Mouse (Mus musculus) bone marrow macrophage, adult 2 months (primary cell): ENCODE results near the gene Errfi1.

Experiments used
- CTCF ChIP-seq: IDR thresholded peaks from 2 replicates; pipeline ENCODE4 v1.5.1; 2012; ENCODE audit warnings: low read depth, mild to moderate bottlenecking, low read length, moderate library complexity
- POLR2A ChIP-seq: IDR thresholded peaks from 2 replicates; pipeline ENCODE4 v1.6.1; 2012; ENCODE audit warnings: mild to moderate bottlenecking, low read depth, low read length, borderline replicate concordance

DNA sequence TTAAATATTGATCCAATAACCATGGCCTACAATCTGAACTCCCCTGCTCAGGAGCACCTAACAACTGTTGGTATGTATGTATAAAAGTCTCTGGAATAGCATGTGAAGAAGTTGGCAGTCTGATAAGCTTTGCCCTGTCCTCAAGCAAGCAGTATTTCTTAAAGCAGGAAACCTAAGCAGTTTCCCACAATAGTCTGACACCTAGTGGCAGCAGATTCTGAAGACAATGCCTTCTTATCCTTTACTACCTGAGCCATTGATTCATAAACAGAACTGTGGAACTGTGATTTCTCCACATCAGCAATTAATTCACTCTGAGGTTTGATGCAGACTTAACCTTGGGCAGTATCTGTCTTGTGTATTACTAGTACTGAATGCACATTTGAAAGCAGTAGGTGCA, 11.7 kb downstream of the Errfi1 start:
- no peak for TF ChIP-seq CTCF
- TF ChIP-seq POLR2A: no peak
